Mouse (Mus musculus): ENCODE measurements around the gene Cd2.

DNA sequence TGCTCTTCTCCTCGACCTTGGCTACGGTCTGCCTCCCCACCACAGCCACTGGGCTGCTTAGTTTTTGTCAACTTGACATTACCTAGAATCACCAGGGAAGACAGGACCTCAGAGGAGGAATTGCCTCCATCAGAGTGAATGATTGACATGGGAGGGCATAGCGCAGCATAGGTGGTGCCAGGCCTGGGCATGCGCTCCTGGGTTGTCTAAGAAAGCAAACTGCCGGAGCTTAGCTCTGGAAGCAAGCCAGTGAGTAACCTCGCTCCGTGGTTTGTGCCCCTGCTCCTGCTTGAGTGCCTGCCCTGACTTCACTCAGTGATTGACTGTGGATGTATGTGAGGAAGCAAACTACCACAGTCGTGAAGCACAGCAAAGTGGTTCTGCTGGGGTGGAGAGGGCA, 35.6 kb downstream of the Cd2 start:
- no peak for TF ChIP-seq CHD2 (IDR thresholded peaks at IDR 0.05; ENCODE audit: low read depth, low read length)
- TF ChIP-seq HCFC1 (IDR thresholded peaks at IDR 0.05; ENCODE audit: borderline replicate concordance, insufficient read depth, low read length): no peak

All from ES-E14 (cell line).